Mouse (Mus musculus) thymus, postnatal 14 days (tissue): ENCODE results near the gene Pdpk1.

ENCODE experiments used
- DNase-seq: peaks from one replicate; pipeline ENCODE4 v3.0.0; 2021

Gene Pdpk1

DNA sequence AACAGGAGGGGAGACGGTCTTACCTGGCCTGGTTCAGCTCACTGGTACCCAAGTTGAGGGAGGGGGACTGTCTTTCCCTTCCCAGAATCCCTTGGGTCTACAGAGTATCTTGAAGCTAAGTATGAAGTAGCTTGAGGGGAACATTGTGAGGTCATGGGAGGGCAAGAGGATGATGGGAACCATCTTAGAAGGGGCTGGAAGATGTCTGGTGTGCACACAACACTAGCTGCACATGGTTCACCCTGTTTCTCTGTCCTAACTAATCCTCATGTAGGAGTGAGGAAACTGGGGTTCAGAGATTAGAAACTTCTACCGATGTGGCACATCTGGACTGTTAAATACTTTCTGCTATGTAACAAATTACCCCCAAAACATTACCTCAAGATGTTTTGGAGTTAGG, at the start of gene Pdpk1:
TSS of gene Pdpk1 (minus strand) at position 101 of the 400 bp plus-strand sequence.
- no peak for DNase-seq

DNA sequence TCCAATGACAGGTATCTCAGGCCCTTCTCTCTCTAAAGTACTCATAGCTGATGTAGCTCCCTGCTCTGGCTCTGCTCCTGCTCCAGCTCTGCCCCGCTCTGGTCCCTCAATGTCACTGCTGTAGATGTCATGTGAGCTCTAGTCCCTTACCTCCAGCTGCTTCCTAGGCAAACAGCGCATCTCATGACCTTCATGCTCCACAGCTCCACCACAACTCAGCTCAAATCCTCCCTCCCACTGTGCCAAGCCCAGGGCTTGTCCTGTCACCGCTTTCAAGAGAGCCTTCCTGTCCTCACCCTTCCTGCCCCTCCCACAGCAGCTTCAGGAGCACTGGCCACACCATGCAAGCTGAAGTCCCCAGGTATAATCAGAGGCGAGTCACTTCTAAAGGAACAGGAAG, 49.0 kb upstream of the Pdpk1 start:
- DNase-seq: no peak

DNA sequence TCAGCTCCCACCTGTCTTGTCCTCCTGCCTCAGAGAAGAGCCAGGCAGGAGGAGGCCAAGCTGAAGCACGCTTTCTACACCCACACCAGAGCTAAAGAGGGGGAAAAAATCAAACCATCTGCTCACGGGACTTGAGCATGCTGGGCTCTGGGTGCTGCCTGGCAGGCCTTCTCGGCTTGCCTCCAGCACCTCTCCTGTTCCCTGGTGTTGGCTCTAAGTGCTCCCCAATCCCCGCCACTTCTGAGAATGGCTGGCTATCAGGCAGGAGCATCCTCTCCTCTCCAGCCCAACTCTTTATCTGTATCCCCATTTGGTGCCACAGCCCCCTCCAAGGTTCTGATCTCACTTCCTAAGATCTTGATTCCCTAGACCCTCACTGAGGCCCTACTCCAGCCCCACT, 48.5 kb upstream of the Pdpk1 start:
- DNase-seq: no peak

GRCm38 (mm10) chr17:24197032-24197824, 46.5 kb upstream of the Pdpk1 start:
- DNase-seq: no peak

GRCm38 (mm10) chr17:24195349-24195748, 44.6 kb upstream of the Pdpk1 start:
- DNase-seq: no peak

- no peak for DNase-seq
These were observed 43.0 kb upstream of the Pdpk1 start for GRCm38 (mm10) chr17:24193769-24194168.

DNA sequence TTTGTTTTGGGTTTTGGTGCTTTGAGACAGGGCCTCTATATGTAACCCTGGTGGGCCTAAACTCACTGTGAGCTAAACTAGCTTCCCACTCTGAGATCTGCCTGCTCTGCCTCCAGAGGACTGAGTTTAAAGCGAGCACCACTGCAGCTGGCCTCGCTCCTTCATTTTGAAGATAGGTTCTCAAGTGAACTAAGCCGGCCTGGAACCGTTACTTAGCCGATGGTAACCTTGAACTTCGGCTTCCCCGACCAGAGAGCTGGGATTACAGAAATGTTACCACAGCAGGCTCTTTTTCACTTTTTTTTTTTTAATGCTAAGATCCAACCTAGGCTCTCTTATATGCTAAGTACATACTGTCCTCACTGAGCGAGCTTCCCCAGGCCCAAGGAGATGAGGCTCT, 42.5 kb upstream of the Pdpk1 start:
- DNase-seq: no peak

GRCm38 (mm10) chr17:24192848-24193247, 42.1 kb upstream of the Pdpk1 start:
- no peak for DNase-seq

- no peak for DNase-seq
These were observed 40.8 kb upstream of the Pdpk1 start for GRCm38 (mm10) chr17:24191481-24191880.

DNA sequence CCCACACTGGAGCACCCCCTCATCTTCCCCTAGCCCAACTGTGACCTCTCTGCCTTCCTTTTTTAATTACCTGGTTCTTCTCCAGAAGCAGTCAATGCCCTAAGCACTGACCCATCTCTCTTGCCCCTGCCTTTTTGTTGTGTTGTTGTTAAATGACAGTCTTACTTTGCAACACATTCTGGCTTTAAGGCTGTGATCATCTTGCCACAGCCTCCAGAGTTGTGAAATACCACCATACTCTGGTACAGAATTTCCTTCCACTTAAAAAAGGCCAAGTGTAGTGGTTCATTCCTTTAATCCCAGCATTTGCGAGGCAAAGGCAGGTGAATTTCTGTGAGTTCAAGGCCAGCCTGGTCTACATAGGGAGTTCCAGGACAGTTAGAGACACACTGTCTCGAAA, 40.2 kb upstream of the Pdpk1 start:
- no peak for DNase-seq

DNA sequence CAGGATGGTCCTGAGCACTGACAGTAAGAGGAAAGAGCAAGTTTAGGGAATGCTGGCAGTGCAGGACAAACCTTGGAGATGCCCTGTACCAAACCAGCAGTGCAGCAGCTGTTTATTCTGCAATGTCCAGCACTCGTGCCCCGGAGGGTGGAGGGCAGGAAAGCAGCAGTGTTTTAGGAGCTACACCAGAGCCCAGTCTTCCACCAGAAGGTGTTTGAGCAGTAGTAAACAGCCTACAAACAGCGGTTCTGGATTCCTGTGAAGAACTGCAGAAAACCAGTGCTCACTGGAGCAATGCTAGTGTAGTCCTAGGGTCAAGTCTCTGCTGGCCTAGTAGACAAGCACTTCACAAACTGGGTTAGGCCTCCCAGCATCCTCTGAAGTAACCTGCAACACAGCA, 23.5 kb upstream of the Pdpk1 start:
- no peak for DNase-seq

- peak; percentile 79 for DNase-seq
These were observed 22.7 kb upstream of the Pdpk1 start for GRCm38 (mm10) chr17:24173423-24173822.

GRCm38 (mm10) chr17:24171738-24172137, 21.0 kb upstream of the Pdpk1 start:
- no peak for DNase-seq

DNA sequence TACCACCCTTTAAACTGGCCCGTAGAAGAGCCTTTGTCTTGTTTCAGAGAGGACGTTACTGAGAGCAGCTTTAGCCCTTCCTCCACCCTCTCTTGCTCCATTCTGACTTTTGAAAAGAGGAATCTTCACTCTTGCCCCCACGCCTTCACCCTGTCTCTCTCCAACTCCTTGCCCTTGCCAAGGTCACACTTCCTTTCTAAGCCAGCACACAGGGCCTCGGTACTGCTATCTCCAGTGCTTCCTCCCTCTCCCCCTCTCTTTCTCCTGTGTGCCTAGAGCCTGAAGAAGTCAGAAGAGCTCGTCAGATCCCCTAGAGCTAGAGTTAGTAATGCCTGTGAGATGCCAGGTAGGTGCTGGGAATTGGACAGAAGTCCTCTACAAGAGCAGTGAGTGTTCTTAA, 20.0 kb upstream of the Pdpk1 start:
- DNase-seq: no peak

GRCm38 (mm10) chr17:24170125-24170524, 19.4 kb upstream of the Pdpk1 start:
- DNase-seq: no peak

- DNase-seq: peak; percentile 96
These were observed 18.8 kb upstream of the Pdpk1 start, which contains the start of gene Atp6v0c for GRCm38 (mm10) chr17:24169317-24170065. Atp6v0c (minus strand) TSS chr17:24169702.

- DNase-seq: peak; percentile 79
These were observed 18.0 kb upstream of the Pdpk1 start for GRCm38 (mm10) chr17:24168590-24169277.

- DNase-seq: no peak
These were observed 17.3 kb upstream of the Pdpk1 start for GRCm38 (mm10) chr17:24167891-24168505.

- no peak for DNase-seq
These were observed 16.4 kb upstream of the Pdpk1 start for GRCm38 (mm10) chr17:24167120-24167519.

DNA sequence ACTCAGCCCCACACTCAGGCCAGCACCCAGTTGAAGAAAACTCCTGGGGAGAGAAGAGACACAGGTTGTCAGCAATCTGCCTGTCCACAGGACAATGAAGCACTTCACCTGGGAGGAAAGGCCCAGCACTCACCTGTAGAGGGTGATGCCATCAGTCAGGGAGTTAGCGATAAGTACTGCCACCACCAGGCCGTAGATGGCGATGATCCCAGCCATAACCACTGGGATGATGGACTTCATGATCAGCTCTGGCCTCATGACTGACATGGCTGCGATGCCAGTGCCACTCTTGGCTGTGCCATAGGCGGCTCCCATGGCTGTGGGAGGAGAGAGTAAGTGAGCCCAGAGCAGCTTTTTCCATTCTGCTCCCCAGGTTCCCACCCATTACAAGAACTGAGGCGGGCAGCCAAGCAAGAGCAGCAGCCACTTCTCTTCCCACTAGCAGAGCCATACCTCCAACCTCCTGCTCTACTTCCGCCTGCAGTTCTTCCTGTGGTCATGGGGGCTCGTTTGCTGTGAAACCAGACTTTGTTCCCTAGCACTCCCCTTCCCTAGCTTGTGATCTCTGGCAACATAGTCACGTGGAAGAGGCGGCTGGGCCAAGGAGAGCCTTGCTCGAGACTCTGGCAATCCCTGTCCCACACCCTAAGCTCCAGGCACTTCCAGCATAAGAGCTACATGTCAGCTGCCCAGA, 14.0 kb upstream of the Pdpk1 start:
- DNase-seq: no peak

DNA sequence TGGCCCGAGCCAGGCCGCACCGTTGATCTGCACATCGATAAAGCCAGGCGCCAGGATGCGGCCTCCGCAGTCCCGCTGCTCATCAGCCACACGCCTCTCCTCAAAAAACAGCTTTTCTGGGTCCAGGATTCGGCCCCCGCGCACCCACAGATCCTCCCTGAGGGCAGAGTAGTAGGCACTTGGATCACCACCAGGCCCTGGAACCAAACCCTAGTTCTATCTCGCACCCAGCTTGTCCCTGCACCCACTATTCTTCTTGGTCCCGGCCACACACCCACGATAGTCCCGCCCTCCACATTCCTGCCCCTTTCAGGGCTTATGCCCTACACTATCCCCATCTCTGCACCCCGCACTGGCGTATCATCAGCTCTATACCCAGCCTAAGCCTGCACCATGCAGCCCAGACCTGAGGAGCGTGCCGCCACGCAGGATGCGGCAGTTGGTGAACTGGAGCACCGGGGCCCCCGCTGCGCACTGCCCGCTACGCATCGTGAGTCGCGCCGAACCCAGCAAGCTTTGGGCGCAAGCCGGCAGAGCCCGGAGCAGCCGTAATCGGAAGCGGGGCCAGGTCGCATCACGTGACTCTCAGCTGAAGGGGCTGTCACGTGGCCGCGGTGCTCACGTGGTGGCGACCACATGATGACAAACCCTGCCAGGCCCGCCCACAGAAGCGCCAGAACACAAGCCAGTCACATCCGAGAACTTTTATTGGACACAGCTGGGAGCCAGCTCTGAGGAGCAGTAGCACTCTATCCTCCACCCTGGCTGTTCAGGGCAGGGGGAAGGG, 12.6 kb upstream of the Pdpk1 start, which contains the start of gene Amdhd2:
TSS of gene Amdhd2 (minus strand) at position 591 of the 787 bp plus-strand sequence.
- peak; percentile 95 for DNase-seq
